16 mouse cellular contexts compared by ENCODE assay signal in genomic region chr13:34533896-34534295, GRCm38 (mm10).
DNase-seq lines count a peak whose midpoint lies in the region; ATAC-seq and TF ChIP-seq lines count a peak whose summit lies in the region.
"Had no signal": no experiment of that assay in that cellular context is flagged by ENCODE, and none has a peak within 500 bp of the region (broad histone marks: within the 10 kb centered on the region; RNA-seq: fewer than 3 reads in every experiment).

No protein-coding gene starts in this region.

- H3K9ac ChIP-seq in lung, embryonic 14.5 days = no peak overlapping the region
- no peak overlapping the region for H3K9ac ChIP-seq in ES-E14 (ENCODE audit: insufficient read depth, low read depth, low read length, poor library complexity, severe bottlenecking)
- H3K9ac ChIP-seq in liver, embryonic 14.5 days (replicated peaks) = no peak overlapping the region
- H3K9ac ChIP-seq: heart, embryonic 15.5 days; limb, embryonic 15.5 days had no signal

- H3K9me3 ChIP-seq in lung, embryonic 14.5 days (ENCODE audit: low read depth, low read length) = no peaks in the 10 kb centered on the region
- no peaks in the 10 kb centered on the region for H3K9me3 ChIP-seq in ES-E14 (ENCODE audit: control insufficient read depth, insufficient read depth, low read depth, low read length)
- H3K9me3 ChIP-seq in liver, embryonic 14.5 days (ENCODE audit: control insufficient read depth, low read length) = no peaks in the 10 kb centered on the region
- H3K9me3 ChIP-seq: heart, embryonic 15.5 days; limb, embryonic 15.5 days had no signal

- intact Hi-C loops in gastrocnemius, adult 2 months (cut with DNase I) = no loop called here
- intact Hi-C loops in left cerebral cortex, postnatal 25 days (cut with DNase I) = no loop called here

- H3K4me3 ChIP-seq in gastrocnemius, adult 2 months = no peak overlapping the region
- H3K4me3 ChIP-seq in lung, embryonic 14.5 days (ENCODE audit: low read depth, low read length) = no peak overlapping the region
- H3K4me3 ChIP-seq in ES-E14 (ENCODE audit: insufficient read depth in 1 of 2, low read depth in 1 of 2, low read length in 2 of 2, poor library complexity in 1 of 2, severe bottlenecking in 1 of 2) = no peak overlapping the region
- H3K4me3 ChIP-seq in liver, embryonic 14.5 days (ENCODE audit: insufficient read depth in 1 of 2, low read depth in 2 of 2, low read length in 2 of 2) = no peak overlapping the region
- H3K4me3 ChIP-seq: heart, embryonic 15.5 days; limb, embryonic 15.5 days had no signal

- H3K27me3 ChIP-seq in lung, embryonic 14.5 days (ENCODE audit: insufficient read depth, low read length) = no peaks in the 10 kb centered on the region
- H3K27me3 ChIP-seq in liver, embryonic 14.5 days (ENCODE audit: control insufficient read depth, insufficient read depth, low read length) = no peaks in the 10 kb centered on the region
- H3K27me3 ChIP-seq: heart, embryonic 15.5 days; limb, embryonic 15.5 days had no signal

- no peak for DNase-seq in gastrocnemius, adult 2 months
- DNase-seq in gastrocnemius, postnatal 25 days = no peak
- peak; percentile 28 for DNase-seq in lung, embryonic 14.5 days
- DNase-seq in lung, postnatal 4 days = no peak
- peak; percentile 34 for DNase-seq in ES-E14 (ENCODE audit: low read depth, low spot score)
- DNase-seq in liver, embryonic 14.5 days (ENCODE audit: low read depth in 3 of 3, low spot score in 3 of 3) = no peak
- DNase-seq in urinary bladder, adult 18-20 months (ENCODE audit: low spot score in 2 of 2) = no peak
- DNase-seq in left cerebral cortex, postnatal 25 days (ENCODE audit: low spot score in 2 of 2) = no peak
- DNase-seq: adrenal gland, adult 8-10 months; cerebellum, adult 8-10 months; kidney, adult 11 months; spleen, adult 18-20 months had no signal

- TF ChIP-seq CTCF in gastrocnemius, adult 2 months (IDR thresholded peaks at IDR 0.05) = peak; percentile 5; the same call in 1 of the 2 replicates
- peak; percentile 46 for TF ChIP-seq CTCF in lung, embryonic 14.5 days (IDR thresholded peaks at IDR 0.05; ENCODE audit: low read depth)
- TF ChIP-seq CTCF in liver, embryonic 14.5 days (IDR thresholded peaks at IDR 0.05; ENCODE audit: low read depth) = peak; percentile 56

- H3K4me1 ChIP-seq in lung, embryonic 14.5 days (ENCODE audit: insufficient read depth) = no peaks in the 10 kb centered on the region
- H3K4me1 ChIP-seq in ES-E14 (ENCODE audit: control insufficient read depth in 2 of 2, insufficient read depth in 2 of 2, low read length in 2 of 2, poor library complexity in 1 of 2) = no peaks in the 10 kb centered on the region
- no peaks in the 10 kb centered on the region for H3K4me1 ChIP-seq in liver, embryonic 14.5 days (replicated peaks; ENCODE audit: control insufficient read depth in 2 of 2, insufficient read depth in 2 of 2, low read length in 1 of 2)
- H3K4me1 ChIP-seq: heart, embryonic 15.5 days; limb, embryonic 15.5 days had no signal

- ATAC-seq in lung, embryonic 14.5 days (ENCODE audit: insufficient read depth) = no peak
- no peak for ATAC-seq in liver, embryonic 14.5 days (ENCODE audit: insufficient read depth)
- ATAC-seq: CD4-positive, CD25-positive, alpha-beta regulatory T cell, adult 4 months had no signal

- no peaks in the 10 kb centered on the region for H3K36me3 ChIP-seq in lung, embryonic 14.5 days (ENCODE audit: insufficient read depth)
- no peaks in the 10 kb centered on the region for H3K36me3 ChIP-seq in ES-E14 (ENCODE audit: control insufficient read depth, insufficient read depth, low read length, poor library complexity, severe bottlenecking)
- no peaks in the 10 kb centered on the region for H3K36me3 ChIP-seq in liver, embryonic 14.5 days (replicated peaks; ENCODE audit: control insufficient read depth, insufficient read depth, low read depth)
- H3K36me3 ChIP-seq: heart, embryonic 15.5 days; limb, embryonic 15.5 days had no signal

- no peak for TF ChIP-seq EP300 in liver, embryonic 14.5 days (IDR thresholded peaks at IDR 0.05; ENCODE audit: low read depth)

- no peak overlapping the region for H3K27ac ChIP-seq in gastrocnemius, adult 2 months
- no peak overlapping the region for H3K27ac ChIP-seq in lung, embryonic 14.5 days (ENCODE audit: low read depth)
- H3K27ac ChIP-seq in ES-E14 (ENCODE audit: insufficient read depth, low read depth, low read length, poor library complexity, severe bottlenecking) = no peak overlapping the region
- H3K27ac ChIP-seq in liver, embryonic 14.5 days = no peak overlapping the region
- H3K27ac ChIP-seq: heart, embryonic 15.5 days; limb, embryonic 15.5 days had no signal

- WGBS in lung, embryonic 14.5 days = 85% methylated on average over 2 of the region's 2 CpGs
- WGBS in liver, embryonic 14.5 days (ENCODE audit: insufficient replicate concordance) = 58% methylated on average over 2 of the region's 2 CpGs

- in situ Hi-C loops in ES-E14 (cut with MboI; ENCODE audit: low sequenced_read_pairs in 2 of 2, unreplicated experiment in 2 of 2) = no loop called here

- no peak overlapping the region for H3K4me2 ChIP-seq in lung, embryonic 14.5 days
- H3K4me2 ChIP-seq in liver, embryonic 14.5 days (ENCODE audit: low read depth) = no peak overlapping the region
- H3K4me2 ChIP-seq: heart, embryonic 15.5 days; limb, embryonic 15.5 days; midbrain, embryonic 11.5 days had no signal

TF ChIP-seq in ES-E14, 5 proteins besides CTCF, POLR2A, EP300 and RAD21:
- TF ChIP-seq CHD2 (IDR thresholded peaks at IDR 0.05; ENCODE audit: low read depth, low read length) (no peak), HCFC1 (IDR thresholded peaks at IDR 0.05; ENCODE audit: borderline replicate concordance, insufficient read depth, low read length) (no peak), ZC3H11A (IDR thresholded peaks at IDR 0.05; ENCODE audit: borderline replicate concordance, low read depth, low read length) (peak; percentile 74), MAFK (IDR thresholded peaks at IDR 0.05; ENCODE audit: insufficient read depth, low read depth, low read length) (no peak), ZNF384 (IDR thresholded peaks at IDR 0.05; ENCODE audit: low read depth, low read length) (no peak)

Comparison
In these comparisons a context has a peak if more than half of its experiments do, and no peak if none do; other contexts are left out.
1. DNase-seq: peak in lung, embryonic 14.5 days (single experiment) and ES-E14 (single experiment); none in gastrocnemius, adult 2 months (single experiment), gastrocnemius, postnatal 25 days (single experiment), lung, postnatal 4 days (0 of 2), liver, embryonic 14.5 days (0 of 3), urinary bladder, adult 18-20 months (0 of 2) and left cerebral cortex, postnatal 25 days (0 of 2).
2. CTCF ChIP-seq: peak in every context shown above with its lines; median percentile 56 in liver, embryonic 14.5 days; 46 in lung, embryonic 14.5 days; 5 in gastrocnemius, adult 2 months.